Mouse (Mus musculus) frontal cortex, postnatal 10 days (tissue): Measurements from ENCODE around the gene Tmem82.

Experiments used
- DNase-seq, 2 experiments: peaks; one replicate each; pipeline ENCODE4 v3.0.0; 2022; ENCODE audit warnings: low spot score in 2 of 2, mixed read lengths in 1 of 2

Gene Tmem82

DNA sequence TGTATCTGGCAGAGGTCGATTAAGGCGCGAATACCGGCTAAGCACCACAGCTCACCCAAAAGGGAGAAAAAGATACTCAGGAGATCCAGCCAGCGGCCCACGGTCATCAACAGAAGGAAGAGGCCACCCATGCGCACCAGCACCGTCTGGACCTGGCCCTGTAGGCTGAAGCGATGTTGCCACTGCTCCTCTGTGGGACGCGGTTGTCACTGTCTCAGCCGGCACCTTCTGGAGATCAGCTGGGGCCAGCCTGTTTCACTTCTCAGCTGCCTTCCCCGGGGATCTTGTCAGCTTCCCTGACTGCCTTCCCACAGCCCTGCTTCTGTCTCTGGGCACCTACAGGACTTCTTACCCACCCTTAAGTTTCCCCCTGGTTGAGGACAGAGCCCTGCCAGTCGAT is 3.5 kb downstream of the Tmem82 start:
- DNase-seq = no peak

DNA sequence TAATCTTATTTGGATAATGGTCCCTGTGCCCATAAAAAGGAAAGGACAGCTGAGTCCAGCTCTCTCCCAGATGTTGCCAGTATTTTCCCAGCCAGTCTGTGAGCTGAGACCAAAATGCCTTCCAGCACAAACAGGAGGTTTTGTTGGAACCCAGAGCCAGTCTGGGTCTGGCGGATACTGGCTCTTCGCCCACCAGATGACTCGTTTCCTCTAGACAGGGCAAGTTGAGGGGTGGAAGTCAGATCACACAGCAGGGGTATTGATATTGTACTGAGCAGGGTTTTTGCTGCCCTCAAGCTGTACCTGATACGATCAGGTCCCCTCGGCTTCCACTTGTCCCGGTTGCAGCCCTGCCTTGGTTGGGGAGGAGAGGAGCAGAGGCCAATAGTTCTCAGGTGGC is 8.9 kb downstream of the Tmem82 start:
- DNase-seq = no peak

DNA sequence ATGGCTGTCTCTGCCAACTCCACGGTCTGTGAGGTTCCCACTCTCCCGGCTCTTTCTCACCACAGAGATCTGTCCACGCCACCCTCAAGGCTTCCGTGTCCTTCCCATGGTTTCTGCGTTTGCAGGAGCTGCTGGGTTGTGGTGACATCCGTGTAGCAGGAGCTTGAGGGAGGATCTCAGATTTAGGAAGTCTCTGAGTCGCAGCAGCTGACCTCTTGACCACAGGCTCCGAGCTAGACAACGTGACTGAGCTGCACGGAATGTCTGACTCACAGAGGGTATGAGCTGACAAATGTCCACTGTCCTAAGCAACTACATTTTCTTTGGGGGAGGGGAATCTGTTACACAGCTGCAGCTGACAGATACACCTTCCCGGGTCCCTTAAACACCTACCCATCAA is 12.6 kb downstream of the Tmem82 start, which contains the start of gene Fblim1:
Gene Fblim1 (minus strand): TSS at position 236 of the 400 bp plus-strand sequence.
- no peak for DNase-seq

DNA sequence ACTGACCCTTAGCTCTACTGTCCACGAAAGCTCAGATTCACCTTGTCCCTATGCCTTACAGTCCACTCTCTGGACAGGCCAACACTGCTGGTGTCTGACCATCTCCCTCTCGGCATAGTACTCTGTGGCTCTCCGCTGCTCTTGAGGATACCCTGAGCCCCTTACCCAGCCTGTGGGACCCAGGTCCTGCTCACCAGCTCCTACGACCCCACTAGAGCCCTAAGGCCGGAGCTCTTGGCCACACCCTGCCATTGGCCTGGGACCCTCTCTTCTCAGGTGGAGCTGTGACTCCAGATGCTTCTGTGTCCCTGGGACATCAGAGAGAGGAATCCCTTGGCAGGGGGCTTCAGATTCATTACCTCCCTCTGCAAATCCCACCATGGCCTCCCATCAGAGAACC is 13.0 kb downstream of the Tmem82 start:
- no peak for DNase-seq

DNA sequence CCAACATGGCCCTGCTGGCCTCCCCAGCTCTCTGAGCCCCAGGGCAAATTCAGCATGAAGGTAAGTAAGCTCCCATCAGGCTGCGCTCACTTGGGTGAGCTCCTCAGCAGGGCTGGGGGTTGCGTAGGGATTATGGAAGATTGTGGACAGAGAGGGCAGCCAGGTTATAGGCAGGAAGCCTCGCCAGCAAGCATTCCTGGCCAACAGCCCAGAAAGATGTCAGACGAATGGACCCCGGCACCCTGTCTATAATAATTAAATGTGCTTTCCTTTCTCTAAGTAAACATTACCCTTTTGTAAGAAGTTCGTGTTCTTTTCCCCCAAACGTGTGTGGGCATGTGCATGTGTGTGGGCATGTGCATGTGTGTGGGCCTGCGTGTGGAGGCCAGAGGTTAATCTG is 13.9 kb downstream of the Tmem82 start:
- DNase-seq = no peak

- no peak for DNase-seq
Measured at GRCm38 (mm10) chr4:141603921-141604320, 14.5 kb downstream of the Tmem82 start.

- DNase-seq = no peak
Measured at GRCm38 (mm10) chr4:141602523-141603223, 15.8 kb downstream of the Tmem82 start.

- no peak for DNase-seq
Measured at GRCm38 (mm10) chr4:141601148-141601862, 17.1 kb downstream of the Tmem82 start.

GRCm38 (mm10) chr4:141600364-141600763 is 18.1 kb downstream of the Tmem82 start:
- no peak for DNase-seq

GRCm38 (mm10) chr4:141599251-141600141 is 18.9 kb downstream of the Tmem82 start:
- no peak for DNase-seq

DNA sequence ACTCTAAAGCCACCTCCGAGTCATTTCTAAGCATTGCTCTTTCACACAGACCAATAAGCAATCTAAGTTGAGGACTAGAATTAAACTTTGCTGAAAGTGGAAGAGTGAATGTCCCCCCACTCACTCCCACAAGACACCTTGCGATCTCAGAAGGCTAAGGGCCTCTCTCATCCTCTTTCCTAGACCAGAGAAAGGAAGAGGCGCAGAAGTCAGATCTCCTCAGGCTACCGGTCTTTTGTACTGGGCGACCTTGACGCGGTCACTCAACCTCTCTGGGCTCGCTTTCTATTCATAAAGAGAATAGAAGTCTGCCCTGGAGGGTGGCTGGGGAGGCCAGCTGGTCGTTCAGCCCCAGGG is 19.6 kb downstream of the Tmem82 start:
- no peak for DNase-seq

DNA sequence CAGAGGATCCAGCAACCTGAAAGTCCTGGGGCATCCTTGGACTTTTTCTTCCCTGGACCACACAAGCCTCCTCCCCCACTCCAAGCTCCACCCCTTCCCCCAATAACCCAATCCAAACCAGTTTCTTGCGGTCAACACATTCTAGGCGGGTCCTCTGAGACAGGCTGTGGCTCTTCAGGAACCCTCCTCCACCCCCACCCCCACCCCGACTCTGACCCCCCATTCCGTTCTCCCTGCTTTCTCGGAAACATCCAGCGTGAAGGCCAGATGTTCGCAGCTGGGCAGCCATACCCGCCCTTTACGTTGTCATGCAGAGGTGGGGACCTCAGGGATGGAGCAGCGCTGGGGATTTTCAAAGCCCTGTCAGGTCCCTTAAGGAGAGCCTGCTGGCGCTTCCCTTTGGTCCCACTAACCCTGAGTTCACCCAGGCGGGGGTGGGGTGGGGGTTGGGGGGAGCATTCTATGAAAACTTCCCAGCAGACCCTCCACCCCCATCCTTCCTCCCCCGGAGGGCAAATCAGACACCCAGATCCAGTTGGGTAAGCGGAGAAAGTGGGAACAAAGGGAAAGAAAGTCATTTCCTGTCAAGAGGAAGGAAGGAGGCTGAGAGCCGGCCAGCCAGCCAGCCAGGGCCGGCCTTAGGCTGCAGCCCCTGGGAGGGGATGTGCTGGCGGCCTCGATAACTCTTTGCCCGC is 20.1 kb downstream of the Tmem82 start:
- DNase-seq = no peak

DNA sequence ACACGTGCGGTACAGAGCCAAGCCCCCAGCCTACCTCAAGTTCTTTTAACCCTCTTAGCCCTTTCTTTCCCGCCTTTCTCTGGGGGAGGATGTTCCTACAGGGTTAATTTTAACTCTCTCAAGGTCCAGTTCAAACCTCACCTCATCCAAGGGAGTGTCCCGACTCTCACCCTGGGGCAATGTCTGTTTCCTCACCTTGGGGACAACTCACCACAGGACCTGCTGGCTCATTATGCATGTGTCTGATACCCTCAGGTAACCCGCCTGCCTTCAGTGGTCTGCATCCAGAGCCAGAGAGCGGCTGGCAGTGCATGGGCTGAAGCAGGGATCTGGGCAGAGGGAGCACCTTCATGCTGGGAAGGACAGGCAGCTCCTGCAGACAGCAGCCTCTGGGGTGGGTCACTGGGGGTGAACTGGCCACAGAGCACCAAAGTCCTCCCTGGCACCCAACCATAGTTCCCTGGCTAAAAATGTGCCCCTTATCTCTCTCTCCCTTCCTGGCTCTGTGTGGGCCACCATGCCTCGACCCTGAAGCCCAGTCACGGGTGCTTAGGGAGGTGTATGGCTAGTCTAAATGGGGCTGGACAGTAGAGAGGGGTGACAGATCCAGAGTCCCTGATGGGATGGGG is 21.6 kb downstream of the Tmem82 start:
- DNase-seq = no peak

DNA sequence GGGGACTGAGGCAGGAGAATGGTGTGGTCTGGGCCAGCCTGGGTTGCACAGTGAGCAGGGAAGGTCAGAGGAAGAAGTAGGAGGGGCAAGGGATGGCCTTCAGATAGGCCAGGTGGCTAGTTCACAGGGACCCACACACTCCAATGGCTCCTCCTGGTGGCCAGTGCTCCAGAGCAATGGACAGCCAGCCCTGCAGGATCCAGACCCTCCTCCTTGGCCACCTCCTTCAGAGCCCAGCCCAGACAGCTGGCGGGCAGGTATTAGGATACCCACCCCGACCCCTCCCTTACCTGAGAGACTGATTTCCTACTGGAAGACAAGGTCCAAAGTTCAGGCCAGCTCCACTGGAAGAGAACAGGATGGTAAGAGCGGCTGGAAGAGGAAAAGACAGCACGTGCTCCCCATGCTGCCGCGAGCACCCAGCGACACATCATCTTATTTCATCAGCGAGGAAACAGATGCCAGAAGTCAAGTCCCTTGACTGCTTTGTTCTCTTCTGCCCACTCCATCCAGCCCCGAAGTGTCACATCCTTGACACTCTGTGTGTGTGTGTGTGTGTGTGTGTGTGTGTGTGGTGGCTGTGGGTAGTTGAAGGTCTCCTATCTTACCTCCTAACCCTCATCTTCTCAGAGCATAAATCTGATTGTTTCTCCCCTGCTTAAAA is 22.7 kb downstream of the Tmem82 start:
- no peak for DNase-seq

- DNase-seq = no peak
Measured at GRCm38 (mm10) chr4:141595138-141595537, 23.3 kb downstream of the Tmem82 start.

DNA sequence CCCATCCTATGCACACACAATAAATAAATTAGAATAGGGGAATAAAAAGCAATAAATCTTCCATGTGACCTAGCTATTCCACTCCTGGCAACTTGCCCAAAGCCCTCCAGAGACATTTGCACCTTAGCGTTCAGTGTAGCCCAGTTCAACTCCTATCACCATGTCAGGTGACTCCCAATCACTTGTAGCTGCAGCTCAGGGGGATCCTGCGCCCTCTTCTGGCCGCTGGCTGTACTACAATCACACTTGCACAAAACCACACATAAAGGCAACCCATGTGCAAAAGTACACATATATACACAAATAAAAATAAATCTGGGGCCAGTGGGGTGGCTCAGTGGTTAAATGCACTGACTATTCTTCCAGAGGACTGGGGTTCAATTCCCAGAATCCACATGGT is 26.9 kb downstream of the Tmem82 start:
- no peak for DNase-seq

GRCm38 (mm10) chr4:141583919-141584318 is 34.5 kb downstream of the Tmem82 start:
- DNase-seq = no peak

- DNase-seq = no peak
Measured at GRCm38 (mm10) chr4:141581051-141581450, 37.4 kb downstream of the Tmem82 start.

GRCm38 (mm10) chr4:141578833-141579232 is 39.6 kb downstream of the Tmem82 start:
- DNase-seq = no peak

GRCm38 (mm10) chr4:141576877-141577276 is 41.6 kb downstream of the Tmem82 start:
- no peak for DNase-seq

GRCm38 (mm10) chr4:141576404-141576803 is 42.0 kb downstream of the Tmem82 start:
- DNase-seq = no peak
